Mouse (Mus musculus): ENCODE measurements around the gene Ankrd9.

GRCm38 (mm10) chr12:110994666-110995065 lies 15.8 kb upstream of the Ankrd9 start:
- no peak for TF ChIP-seq GATA1 (IDR thresholded peaks at IDR 0.05; ENCODE audit: low read length)
- TF ChIP-seq TAL1 (IDR thresholded peaks at IDR 0.05; ENCODE audit: low read length), result no peak

Data from erythroblast, embryonic 14.5 days (primary cell).